14 mouse cellular contexts compared by ENCODE assay signal in the genomic region with DNA sequence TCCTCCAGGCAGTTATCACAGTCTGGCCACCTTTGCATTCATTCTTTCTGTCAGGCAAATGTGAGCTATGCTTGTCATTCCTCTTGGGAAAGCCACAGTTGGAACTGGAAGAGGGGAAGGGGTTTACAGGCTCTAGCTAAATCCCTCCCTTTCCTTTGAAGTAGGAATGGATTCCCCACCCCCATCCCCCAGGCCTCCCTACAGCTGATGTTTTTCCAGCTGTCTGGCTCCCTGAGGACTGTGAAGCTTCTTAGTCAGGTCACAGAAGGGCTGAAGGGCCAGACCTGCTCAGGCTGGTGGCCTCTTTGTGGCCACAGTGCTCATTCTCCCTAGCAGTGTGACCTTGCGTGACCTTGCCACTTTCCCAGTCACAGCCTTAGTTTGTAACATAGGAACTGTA. TPM values are rescaled to one million over a fixed set of nuclear protein-coding genes. Genes with fewer than 3 reads are reported as not detected.
DNase-seq lines count a peak whose midpoint lies in the region; ATAC-seq lines count a peak whose summit lies in the region.
"Had no signal": no experiment of that assay in that cellular context is flagged by ENCODE, and none has a peak within 500 bp of the region (broad histone marks: within the 10 kb centered on the region; RNA-seq: fewer than 3 reads in every experiment).

No protein-coding gene starts in this region.

- no peak overlapping the region for H3K27ac ChIP-seq in forebrain, embryonic 14.5 days (ENCODE audit: low read depth, low read length)
- H3K27ac ChIP-seq in forebrain, embryonic 16.5 days (ENCODE audit: low read length): no peak overlapping the region
- H3K27ac ChIP-seq in embryonic facial prominence, embryonic 11.5 days (replicated peaks; ENCODE audit: low read depth, low read length): no peak overlapping the region
- no peak overlapping the region for H3K27ac ChIP-seq in midbrain, embryonic 14.5 days (replicated peaks; ENCODE audit: low read depth, low read length)
- H3K27ac ChIP-seq: embryonic facial prominence, embryonic 13.5 days had no signal

- H3K4me2 ChIP-seq in forebrain, embryonic 14.5 days (ENCODE audit: low read length): no peak overlapping the region
- no peak overlapping the region for H3K4me2 ChIP-seq in forebrain, embryonic 16.5 days (ENCODE audit: low read length)
- H3K4me2 ChIP-seq in embryonic facial prominence, embryonic 11.5 days (ENCODE audit: low read depth, low read length): no peak overlapping the region
- H3K4me2 ChIP-seq in midbrain, embryonic 14.5 days (ENCODE audit: low read length): no peak overlapping the region
- H3K4me2 ChIP-seq: embryonic facial prominence, embryonic 13.5 days had no signal

- H3K9me3 ChIP-seq in forebrain, embryonic 14.5 days (replicated peaks; ENCODE audit: control insufficient read depth, low read length): no peaks in the 10 kb centered on the region
- H3K9me3 ChIP-seq in forebrain, embryonic 16.5 days (ENCODE audit: control insufficient read depth, low read length): no peaks in the 10 kb centered on the region
- no peaks in the 10 kb centered on the region for H3K9me3 ChIP-seq in embryonic facial prominence, embryonic 11.5 days (replicated peaks; ENCODE audit: control insufficient read depth, low read length)
- no peaks in the 10 kb centered on the region for H3K9me3 ChIP-seq in midbrain, embryonic 14.5 days (ENCODE audit: control insufficient read depth, low read length)
- H3K9me3 ChIP-seq: embryonic facial prominence, embryonic 13.5 days had no signal

- no peaks in the 10 kb centered on the region for H3K27me3 ChIP-seq in forebrain, embryonic 14.5 days (replicated peaks; ENCODE audit: control insufficient read depth, insufficient read depth, low read length)
- no peaks in the 10 kb centered on the region for H3K27me3 ChIP-seq in forebrain, embryonic 16.5 days (replicated peaks; ENCODE audit: control insufficient read depth, insufficient read depth, low read length)
- no peaks in the 10 kb centered on the region for H3K27me3 ChIP-seq in embryonic facial prominence, embryonic 11.5 days (ENCODE audit: control insufficient read depth, insufficient read depth, low read length)
- H3K27me3 ChIP-seq in midbrain, embryonic 14.5 days (ENCODE audit: control insufficient read depth, insufficient read depth, low read length): no peaks in the 10 kb centered on the region
- H3K27me3 ChIP-seq: embryonic facial prominence, embryonic 13.5 days had no signal

- peak; percentile 17 for DNase-seq in forebrain, embryonic 14.5 days (ENCODE audit: low spot score)
- DNase-seq in kidney, postnatal 4 days: peak; percentile 43 to 62
- DNase-seq in kidney, adult 11 months: no peak
- peak; percentile 66 for DNase-seq in embryonic facial prominence, embryonic 11.5 days (ENCODE audit: low spot score)
- peak; percentile 52 for DNase-seq in midbrain, embryonic 14.5 days
- no peak for DNase-seq in left cerebral cortex, postnatal 4 days
- DNase-seq in urinary bladder, postnatal 25 days (ENCODE audit: low spot score): no peak
- DNase-seq: cerebellum, adult 11-12 months; heart, adult 18-20 months; heart, postnatal 36 days; lung, adult 2 months; thymus, postnatal 14 days had no signal

- intact Hi-C loops in left cerebral cortex, postnatal 4 days (cut with DNase I): no loop called here

- no peak for ATAC-seq in forebrain, embryonic 14.5 days
- no peak for ATAC-seq in forebrain, embryonic 16.5 days
- peak; percentile 49; the same call in 1 of the 2 replicates for ATAC-seq in embryonic facial prominence, embryonic 11.5 days (replicated peaks; ENCODE audit: insufficient number of reproducible peaks, low FRiP score, low TSS enrichment, low read depth)
- ATAC-seq in midbrain, embryonic 14.5 days (ENCODE audit: low FRiP score, low TSS enrichment): no peak

- H3K4me1 ChIP-seq in forebrain, embryonic 14.5 days (ENCODE audit: control insufficient read depth, insufficient read depth, low read length): no peaks in the 10 kb centered on the region
- peaks cover 5% of the 10 kb centered on the region; the same call in 1 of the 2 replicates for H3K4me1 ChIP-seq in forebrain, embryonic 16.5 days (replicated peaks; ENCODE audit: control insufficient read depth, insufficient read depth, low read length)
- H3K4me1 ChIP-seq in embryonic facial prominence, embryonic 11.5 days (ENCODE audit: control insufficient read depth, insufficient read depth, low read length): no peaks in the 10 kb centered on the region
- H3K4me1 ChIP-seq in midbrain, embryonic 14.5 days (ENCODE audit: control insufficient read depth, insufficient read depth, low read length): no peaks in the 10 kb centered on the region

- H3K4me3 ChIP-seq in forebrain, embryonic 14.5 days (ENCODE audit: low read depth, low read length): no peak overlapping the region
- no peak overlapping the region for H3K4me3 ChIP-seq in forebrain, embryonic 16.5 days (replicated peaks; ENCODE audit: low read length)
- H3K4me3 ChIP-seq in embryonic facial prominence, embryonic 11.5 days (ENCODE audit: low read depth, low read length): no peak overlapping the region
- H3K4me3 ChIP-seq in midbrain, embryonic 14.5 days (replicated peaks; ENCODE audit: low read depth, low read length): no peak overlapping the region
- H3K4me3 ChIP-seq: embryonic facial prominence, embryonic 13.5 days had no signal

- 89% methylated on average over 1 of the region's 1 CpGs for WGBS in forebrain, embryonic 14.5 days
- WGBS in forebrain, embryonic 16.5 days: 93% methylated on average over 1 of the region's 1 CpGs
- 55% methylated on average over 1 of the region's 1 CpGs for WGBS in embryonic facial prominence, embryonic 11.5 days
- WGBS in midbrain, embryonic 14.5 days: 60% methylated on average over 1 of the region's 1 CpGs

- no peak overlapping the region for H3K9ac ChIP-seq in forebrain, embryonic 14.5 days (ENCODE audit: low read length)
- no peak overlapping the region for H3K9ac ChIP-seq in forebrain, embryonic 16.5 days (replicated peaks; ENCODE audit: low read depth, low read length)
- H3K9ac ChIP-seq in embryonic facial prominence, embryonic 11.5 days (replicated peaks; ENCODE audit: low read length): no peak overlapping the region
- H3K9ac ChIP-seq in midbrain, embryonic 14.5 days (replicated peaks; ENCODE audit: low read length): no peak overlapping the region
- H3K9ac ChIP-seq: embryonic facial prominence, embryonic 13.5 days had no signal

- no peaks in the 10 kb centered on the region for H3K36me3 ChIP-seq in forebrain, embryonic 14.5 days (ENCODE audit: control insufficient read depth, insufficient read depth, low read length)
- H3K36me3 ChIP-seq in forebrain, embryonic 16.5 days (ENCODE audit: control insufficient read depth, insufficient read depth): no peaks in the 10 kb centered on the region
- no peaks in the 10 kb centered on the region for H3K36me3 ChIP-seq in embryonic facial prominence, embryonic 11.5 days (replicated peaks; ENCODE audit: control insufficient read depth, insufficient read depth, low read depth, low read length)
- no peaks in the 10 kb centered on the region for H3K36me3 ChIP-seq in midbrain, embryonic 14.5 days (ENCODE audit: control insufficient read depth, insufficient read depth, low read length)

RNA-seq across cellular contexts. Expression of a gene that starts 49.1 kb away (rescaled TPM):
- 0.57 and 1.0 TPM in 2 replicates for polyA plus RNA-seq in forebrain, embryonic 14.5 days (2014; fragmentation: Nextera tagmentation; extraction: Ambion mirVana)
- 0.88 and 0.98 TPM in 2 replicates for polyA plus RNA-seq in forebrain, embryonic 16.5 days (2015; fragmentation: Nextera tagmentation; extraction: Ambion mirVana)
- polyA plus RNA-seq in embryonic facial prominence, embryonic 11.5 days (2014; fragmentation: Nextera tagmentation; extraction: Ambion mirVana): 4.5 and 4.9 TPM in 2 replicates
- polyA plus RNA-seq in midbrain, embryonic 14.5 days (2014; fragmentation: Nextera tagmentation; extraction: Ambion mirVana): 1.2 and 1.4 TPM in 2 replicates
- total RNA-seq in left cerebral cortex, postnatal 4 days (2021): 1 to 10 TPM; 2.5 to 3.1 TPM

Comparison
In these comparisons a context has a peak if more than half of its experiments do, and no peak if none do; other contexts are left out.
1. DNase-seq: peak in forebrain, embryonic 14.5 days (single experiment), kidney, postnatal 4 days (2 of 2), embryonic facial prominence, embryonic 11.5 days (single experiment) and midbrain, embryonic 14.5 days (single experiment); none in kidney, adult 11 months (single experiment), left cerebral cortex, postnatal 4 days (single experiment) and urinary bladder, postnatal 25 days (single experiment).